Mouse (Mus musculus): ENCODE results near the gene Srgap3.

DNA sequence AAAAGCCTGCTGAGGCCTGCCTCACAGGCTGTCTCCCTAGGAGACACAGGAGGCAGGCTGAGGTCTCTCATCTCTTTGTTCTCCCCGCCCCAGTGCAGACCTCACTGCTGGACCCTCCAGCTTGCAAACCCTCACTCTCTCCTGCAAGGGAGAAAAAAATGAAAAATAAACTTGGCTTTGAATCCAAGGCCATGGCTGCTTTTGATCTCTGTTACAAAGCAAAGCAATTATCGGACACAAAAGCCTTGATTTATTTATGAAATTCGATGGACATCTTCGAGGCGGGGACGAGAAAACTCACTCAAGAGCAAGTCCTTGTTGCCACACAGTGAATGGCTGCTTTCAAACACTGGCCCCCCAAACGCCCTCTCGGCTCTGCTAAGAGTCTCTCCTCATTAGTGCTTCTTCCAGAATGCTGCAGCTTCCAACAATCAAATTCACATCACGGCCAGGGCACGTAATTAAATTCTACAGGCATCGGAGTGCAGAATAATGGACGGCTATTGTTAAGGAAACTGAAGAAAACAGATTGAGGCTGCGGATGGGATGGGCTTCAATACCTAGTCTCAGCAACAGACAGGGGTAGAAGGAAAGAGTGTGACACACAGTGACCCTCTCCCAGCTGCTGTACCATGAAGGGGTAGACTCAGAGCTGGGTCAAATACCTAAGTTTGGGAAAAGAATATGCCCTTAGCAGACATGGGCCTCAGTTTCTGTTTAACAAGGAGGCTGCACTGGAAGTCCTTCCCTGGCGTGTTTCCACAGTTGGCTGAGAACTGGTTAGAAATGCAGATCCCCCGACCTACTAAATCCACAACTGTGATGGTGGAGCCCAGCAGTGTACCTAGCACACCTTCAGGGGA lies 137.2 kb downstream of the Srgap3 start:
- TF ChIP-seq CTCF (IDR thresholded peaks at IDR 0.05; ENCODE audit: low read depth) (no peak), EP300 (IDR thresholded peaks at IDR 0.05; ENCODE audit: low read depth) (no peak)
